Mouse (Mus musculus) cortical plate, adult 2 months (tissue): ENCODE measurements at regions not wholly inside any gene's neighbourhood (a gene's known extent, or its start where the extent isn't known, plus 50 kb on each side); places are given as distances from the start of the nearest gene placed in this dataset.

ENCODE experiments used
- H3K27ac ChIP-seq: fragments of 200-500 bp; 2 replicates; pipeline ENCODE4 v1.5.1; 2012; ENCODE audit warnings: low read length, control low read depth, inconsistent platforms; ENCODE audit not compliant: insufficient read depth
- H3K4me1 ChIP-seq: fragments of 200-500 bp; 2 replicates; pipeline ENCODE4 v1.6.1; 2011; ENCODE audit warnings: low read length; ENCODE audit not compliant: control insufficient read depth, insufficient read depth
- H3K4me3 ChIP-seq: fragments of 200-500 bp; 2 replicates; pipeline ENCODE4 v1.5.1; 2011; ENCODE audit warnings: mild to moderate bottlenecking, low read length, control low read depth; ENCODE audit not compliant: insufficient read depth
- CTCF ChIP-seq: fragments of 200-500 bp; IDR thresholded peaks from 2 replicates; pipeline ENCODE4 v1.5.1; 2011; ENCODE audit warnings: mild to moderate bottlenecking, control low read depth, low read length; ENCODE audit not compliant: insufficient read depth; ENCODE audit errors: extremely low read depth
- POLR2A ChIP-seq: fragments of 200-500 bp; IDR thresholded peaks from 2 replicates; pipeline ENCODE4 v1.6.1; 2011; ENCODE audit warnings: mild to moderate bottlenecking, low read length, control low read depth; ENCODE audit not compliant: insufficient read depth; ENCODE audit errors: extremely low read depth

- no peak overlapping the region for H3K27ac ChIP-seq
- no peak for TF ChIP-seq CTCF
- no peak for TF ChIP-seq POLR2A
- no peak overlapping the region for H3K4me3 ChIP-seq
- no peaks in the 10 kb centered on the region for H3K4me1 ChIP-seq
These were observed 519.5 kb upstream of the Cited2 start for GRCm38 (mm10) chr10:17203416-17204110.

DNA sequence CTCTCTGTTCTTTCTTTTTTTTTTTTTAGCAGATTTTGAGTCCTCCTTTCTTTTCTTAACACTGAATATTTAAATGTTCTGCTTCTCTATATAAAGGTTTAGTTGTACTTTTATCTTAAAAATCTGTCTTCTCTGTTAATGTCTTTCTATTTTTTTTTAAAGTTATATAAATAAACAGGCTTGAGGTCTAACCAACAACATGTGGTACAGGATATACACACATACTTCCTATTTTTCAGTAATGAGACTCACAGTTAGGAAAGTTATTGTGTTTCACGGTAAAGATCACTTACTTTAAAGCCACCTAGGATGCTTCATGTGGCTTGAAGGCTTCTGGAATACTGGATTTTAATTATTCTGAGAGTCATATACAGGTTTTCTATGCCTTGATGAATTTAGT lies 518.9 kb upstream of the Cited2 start:
- TF ChIP-seq POLR2A (no peak), CTCF (no peak)
- no peak overlapping the region for H3K4me3 ChIP-seq
- no peak overlapping the region for H3K27ac ChIP-seq
- H3K4me1 ChIP-seq = no peaks in the 10 kb centered on the region

DNA sequence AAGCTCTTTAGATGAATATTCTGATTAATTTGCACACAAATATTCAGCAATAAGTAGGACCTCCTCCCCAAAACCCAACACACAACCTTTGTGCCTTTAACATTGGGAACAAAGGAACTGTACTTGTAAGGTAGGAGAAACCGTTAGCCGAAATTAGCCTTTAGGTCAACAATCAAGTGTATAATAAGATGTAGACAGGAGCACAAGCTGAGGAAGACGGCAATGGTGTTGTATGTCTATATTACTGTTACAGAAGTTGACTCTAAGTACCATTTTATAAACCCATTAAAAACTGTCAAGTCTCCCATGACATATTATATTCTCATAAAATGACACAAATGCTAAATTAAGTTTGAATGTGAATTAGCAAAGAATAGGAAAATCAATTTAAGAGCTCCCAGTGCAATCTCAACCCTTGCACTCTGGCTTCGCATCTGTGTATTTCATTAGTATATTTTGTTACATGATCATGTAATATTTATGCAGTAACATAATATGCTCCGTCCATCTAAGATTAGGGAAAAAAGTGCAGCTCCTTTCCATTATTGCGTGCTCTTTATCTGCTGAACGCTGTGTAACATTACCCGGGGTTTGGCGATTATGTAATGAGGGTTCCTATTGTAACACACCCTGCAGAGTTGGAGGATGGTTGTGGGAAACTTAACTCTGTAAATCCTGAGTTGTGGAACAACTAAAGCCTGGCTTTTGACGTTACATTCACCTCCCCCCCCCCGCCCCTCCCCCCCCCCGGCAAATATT lies 510.3 kb upstream of the Cited2 start:
- Histone ChIP-seq H3K4me1 (no peaks in the 10 kb centered on the region), H3K27ac (no peak overlapping the region), H3K4me3 (no peak overlapping the region)
- TF ChIP-seq POLR2A (no peak), CTCF (no peak)

GRCm38 (mm10) chr10:17213310-17214064 lies 509.5 kb upstream of the Cited2 start:
- no peaks in the 10 kb centered on the region for H3K4me1 ChIP-seq
- H3K27ac ChIP-seq = no peak overlapping the region
- TF ChIP-seq CTCF (no peak), POLR2A (no peak)

DNA sequence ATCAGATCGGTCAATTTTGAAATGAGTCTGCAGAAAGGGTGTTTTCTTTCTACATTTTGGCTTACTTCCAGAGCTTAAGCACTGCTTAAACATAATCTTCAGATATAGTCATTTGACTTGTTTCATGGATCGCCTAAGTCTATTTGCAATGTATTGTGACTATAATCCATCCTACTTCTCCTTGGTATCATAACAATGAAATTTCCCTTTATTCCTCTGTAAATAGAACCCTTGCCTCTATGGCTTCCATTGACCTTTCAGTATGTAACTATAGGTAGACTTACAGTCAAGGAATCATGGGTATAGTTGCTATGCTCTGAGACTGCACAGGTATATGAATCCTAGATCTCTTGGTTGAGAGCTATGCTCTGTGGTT lies 509.0 kb upstream of the Cited2 start:
- no peak overlapping the region for H3K27ac ChIP-seq
- no peak for TF ChIP-seq POLR2A
- TF ChIP-seq CTCF = no peak
- H3K4me3 ChIP-seq = no peak overlapping the region
- no peaks in the 10 kb centered on the region for H3K4me1 ChIP-seq

More at GRCm38 (mm10) chr10:17213310-17214064, 509.5 kb upstream of the Cited2 start:
- H3K4me3 ChIP-seq = no peak overlapping the region

DNA sequence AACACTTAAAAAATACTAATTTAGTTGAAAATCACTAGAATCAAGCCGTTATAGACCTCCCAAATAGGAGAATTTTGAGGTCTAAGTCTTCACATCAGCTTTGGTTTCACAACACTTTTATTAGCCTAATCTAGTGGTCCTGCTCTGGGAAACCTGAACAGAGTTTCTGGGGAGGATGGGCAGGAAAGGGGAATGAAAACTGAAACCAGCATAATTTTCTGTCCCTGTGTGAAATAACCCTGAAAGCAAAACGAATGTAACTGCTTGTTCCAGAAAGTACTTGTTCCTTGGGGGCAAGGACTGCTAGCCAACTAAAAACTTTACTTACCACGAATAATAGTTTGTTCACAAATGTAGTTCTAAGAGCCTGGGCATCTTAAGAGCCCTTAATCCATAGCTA lies 508.0 kb upstream of the Cited2 start:
- Histone ChIP-seq H3K4me1 (no peaks in the 10 kb centered on the region), H3K4me3 (no peak overlapping the region), H3K27ac (no peak overlapping the region)
- TF ChIP-seq POLR2A (no peak), CTCF (no peak)

DNA sequence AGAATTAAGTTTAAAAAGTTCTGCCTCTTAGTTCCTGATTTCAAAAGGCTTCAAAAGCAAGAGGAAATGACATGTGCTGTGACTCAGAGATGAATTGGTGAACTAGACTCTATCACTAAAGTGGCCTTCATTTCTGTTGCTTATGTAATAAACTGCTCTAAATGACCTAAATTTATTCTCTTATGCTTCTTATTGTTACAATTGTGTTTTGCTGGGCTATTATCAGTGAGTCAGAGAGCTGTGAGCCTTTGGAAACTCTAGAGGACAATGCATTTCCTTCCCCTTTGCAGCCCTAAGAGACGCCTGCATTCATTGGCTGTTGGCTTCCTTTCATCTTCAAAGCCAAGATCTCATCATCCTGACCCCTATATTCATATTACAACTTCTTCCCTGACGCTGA lies 501.5 kb upstream of the Cited2 start:
- Histone ChIP-seq H3K27ac (no peak overlapping the region), H3K4me1 (no peaks in the 10 kb centered on the region), H3K4me3 (no peak overlapping the region)
- TF ChIP-seq POLR2A (no peak), CTCF (no peak)

DNA sequence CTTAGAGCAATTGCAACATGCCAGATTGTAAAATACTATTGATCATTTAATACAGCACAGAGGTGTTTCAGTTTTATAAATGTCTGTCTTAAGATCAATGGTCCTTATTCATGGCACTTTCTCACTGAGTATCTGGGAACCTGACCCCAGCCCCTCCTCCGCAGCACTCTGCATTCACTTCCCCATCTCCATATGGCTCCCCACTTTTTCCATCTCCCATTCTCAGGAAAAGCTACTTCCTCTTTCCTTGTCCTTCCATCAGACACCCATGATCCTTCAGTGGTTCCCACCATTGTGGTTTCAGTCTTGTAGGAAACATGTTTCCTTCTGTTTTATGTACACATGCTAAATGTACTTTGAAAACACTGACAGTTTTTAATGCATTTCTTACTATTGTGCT lies 497.3 kb upstream of the Cited2 start:
- TF ChIP-seq CTCF (no peak), POLR2A (no peak)
- H3K27ac ChIP-seq = no peak overlapping the region
- H3K4me3 ChIP-seq = no peak overlapping the region

DNA sequence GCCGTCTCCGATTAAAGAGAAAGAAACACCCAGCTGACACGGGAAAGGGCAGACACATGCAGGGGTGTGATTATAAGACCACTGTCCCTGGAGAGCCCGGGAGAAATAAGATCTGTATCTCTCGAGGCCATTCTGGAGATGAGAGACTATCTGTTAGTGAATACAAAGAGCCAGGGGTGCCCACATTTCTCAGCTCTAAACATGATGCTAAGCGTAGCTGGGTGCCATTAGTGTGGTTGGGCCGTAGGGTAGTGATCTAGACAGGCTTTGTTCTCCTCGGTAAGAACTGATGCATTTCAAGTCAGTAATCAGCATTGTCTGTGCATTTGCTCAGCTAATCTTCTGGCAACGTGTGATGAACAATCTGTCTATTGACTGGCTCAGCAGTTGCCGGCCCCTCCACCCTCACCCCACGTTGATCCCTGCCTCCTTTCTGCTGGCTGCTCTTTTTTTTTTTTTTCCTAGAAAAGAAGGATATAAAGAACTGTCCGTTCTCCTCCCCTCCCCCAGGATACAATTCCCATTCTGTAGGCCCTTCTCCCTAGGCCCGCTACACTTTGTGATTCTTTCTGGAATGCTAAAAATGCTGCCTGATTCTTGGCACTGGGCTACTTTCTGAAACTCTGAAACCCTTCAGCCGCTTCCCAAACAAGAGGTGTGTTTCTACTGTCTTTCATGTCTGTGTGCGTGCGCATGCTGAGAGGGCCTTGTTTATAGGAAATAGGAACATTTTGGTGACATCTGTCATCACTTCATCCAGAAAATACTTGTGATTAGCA lies 492.8 kb upstream of the Cited2 start:
- TF ChIP-seq POLR2A (no peak), CTCF (no peak)
- no peak overlapping the region for H3K4me3 ChIP-seq
- no peaks in the 10 kb centered on the region for H3K4me1 ChIP-seq
- H3K27ac ChIP-seq = no peak overlapping the region

More for the DNA sequence above, 497.3 kb upstream of the Cited2 start:
- no peaks in the 10 kb centered on the region for H3K4me1 ChIP-seq
